Mouse (Mus musculus): Measurements from ENCODE around the gene Dppa4. TPM values are rescaled to one million over a fixed set of nuclear protein-coding genes. Genes with fewer than 3 reads are reported as not detected.
"Not testable (repeated sequence)": the region's sequence is repeated elsewhere in the genome, so short reads cannot be mapped to it uniquely, and the experiment has no call there.

Gene Dppa4
- total RNA-seq (2014; fragmentation: Nextera tagmentation) (not detected in 2 replicates), total RNA-seq (2017) (not detected in 2 replicates)

- no peak for ATAC-seq (replicated peaks; ENCODE audit: low FRiP score, low TSS enrichment, poor library complexity, severe bottlenecking)
Observed at GRCm38 (mm10) chr16:48283517-48283916, at the start of gene Dppa4. Dppa4 (plus strand) TSS chr16:48283733.

- no peak for ATAC-seq (replicated peaks; ENCODE audit: low FRiP score, low TSS enrichment, poor library complexity, severe bottlenecking)
Observed at GRCm38 (mm10) chr16:48234999-48235398, 48.5 kb upstream of the Dppa4 start.

- ATAC-seq (replicated peaks; ENCODE audit: low FRiP score, low TSS enrichment, poor library complexity, severe bottlenecking) = no peak
Observed at GRCm38 (mm10) chr16:48237676-48238075, 45.9 kb upstream of the Dppa4 start.

- ATAC-seq (replicated peaks; ENCODE audit: low FRiP score, low TSS enrichment, poor library complexity, severe bottlenecking) = no peak
Observed at GRCm38 (mm10) chr16:48247044-48247661, 36.4 kb upstream of the Dppa4 start.

- ATAC-seq (replicated peaks; ENCODE audit: low FRiP score, low TSS enrichment, poor library complexity, severe bottlenecking) = peak; percentile 96
Observed at GRCm38 (mm10) chr16:48252824-48253223, 30.7 kb upstream of the Dppa4 start.

- 0 out of 2 replicates have a peak, but pooled peaks have one; percentile 38 for ATAC-seq (replicated peaks; ENCODE audit: low FRiP score, low TSS enrichment, poor library complexity, severe bottlenecking)
Observed at GRCm38 (mm10) chr16:48254584-48254983, 28.9 kb upstream of the Dppa4 start.

- ATAC-seq (replicated peaks; ENCODE audit: low FRiP score, low TSS enrichment, poor library complexity, severe bottlenecking) = no peak
Observed at GRCm38 (mm10) chr16:48259519-48259918, 24.0 kb upstream of the Dppa4 start.

- 0 out of 2 replicates have a peak, but pooled peaks have one; percentile 67 for ATAC-seq (replicated peaks; ENCODE audit: low FRiP score, low TSS enrichment, poor library complexity, severe bottlenecking)
Observed at GRCm38 (mm10) chr16:48262901-48263300, 20.6 kb upstream of the Dppa4 start.

- no peak for ATAC-seq (replicated peaks; ENCODE audit: low FRiP score, low TSS enrichment, poor library complexity, severe bottlenecking)
Observed at GRCm38 (mm10) chr16:48265856-48266255, 17.7 kb upstream of the Dppa4 start.

- ATAC-seq (replicated peaks; ENCODE audit: low FRiP score, low TSS enrichment, poor library complexity, severe bottlenecking) = peak; percentile 47; the same call in 1 of the 2 replicates
Observed at GRCm38 (mm10) chr16:48276940-48277339, 6.6 kb upstream of the Dppa4 start.

- peak; percentile 93 for ATAC-seq (replicated peaks; ENCODE audit: low FRiP score, low TSS enrichment, poor library complexity, severe bottlenecking)
Observed at GRCm38 (mm10) chr16:48280883-48281282, 2.6 kb upstream of the Dppa4 start.

- no peak for ATAC-seq (replicated peaks; ENCODE audit: low FRiP score, low TSS enrichment, poor library complexity, severe bottlenecking)
Observed at GRCm38 (mm10) chr16:48282801-48283200, 732 bp upstream of the Dppa4 start.

- no peak for ATAC-seq (replicated peaks; ENCODE audit: low FRiP score, low TSS enrichment, poor library complexity, severe bottlenecking)
Observed at GRCm38 (mm10) chr16:48285517-48285916, 2.0 kb downstream of the Dppa4 start.

GRCm38 (mm10) chr16:48297384-48298136 is 14.0 kb downstream of the Dppa4 start:
- ATAC-seq (replicated peaks; ENCODE audit: low FRiP score, low TSS enrichment, poor library complexity, severe bottlenecking) = no peak

- no peak for ATAC-seq (replicated peaks; ENCODE audit: low FRiP score, low TSS enrichment, poor library complexity, severe bottlenecking)
Observed at GRCm38 (mm10) chr16:48299884-48300283, 16.4 kb downstream of the Dppa4 start.

- no peak for ATAC-seq (replicated peaks; ENCODE audit: low FRiP score, low TSS enrichment, poor library complexity, severe bottlenecking)
Observed at GRCm38 (mm10) chr16:48303509-48303908, 20.0 kb downstream of the Dppa4 start, which contains the start of gene Dppa2. Dppa2 (plus strand) TSS chr16:48303908.

- ATAC-seq (replicated peaks; ENCODE audit: low FRiP score, low TSS enrichment, poor library complexity, severe bottlenecking) = no peak
Observed at GRCm38 (mm10) chr16:48303983-48304382, 20.4 kb downstream of the Dppa4 start.

GRCm38 (mm10) chr16:48308916-48309315 is 25.4 kb downstream of the Dppa4 start:
- ATAC-seq (replicated peaks; ENCODE audit: low FRiP score, low TSS enrichment, poor library complexity, severe bottlenecking) = not testable (repeated sequence)

GRCm38 (mm10) chr16:48309912-48310630 is 26.5 kb downstream of the Dppa4 start:
- no peak for ATAC-seq (replicated peaks; ENCODE audit: low FRiP score, low TSS enrichment, poor library complexity, severe bottlenecking)

GRCm38 (mm10) chr16:48315294-48315693 is 31.8 kb downstream of the Dppa4 start:
- no peak for ATAC-seq (replicated peaks; ENCODE audit: low FRiP score, low TSS enrichment, poor library complexity, severe bottlenecking)

Measured in megakaryocyte-erythroid progenitor cell, adult 5-6 weeks (primary cell).